Mouse (Mus musculus) ES-E14 (cell line): Measurements from ENCODE around the gene Cbfa2t3.
"Not testable (repeated sequence)": the region's sequence is repeated elsewhere in the genome, so short reads cannot be mapped to it uniquely, and the experiment has no call there.

Source experiments
- CHD2 ChIP-seq: IDR thresholded peaks from 2 replicates; pipeline ENCODE4 v1.6.1; 2014; ENCODE audit warnings: mild to moderate bottlenecking, low read depth, low read length, inconsistent platforms
- HCFC1 ChIP-seq: IDR thresholded peaks from 2 replicates; pipeline ENCODE4 v1.6.1; 2012; ENCODE audit warnings: low read length, inconsistent platforms, borderline replicate concordance; ENCODE audit not compliant: insufficient read depth
- MAFK ChIP-seq: IDR thresholded peaks from 2 replicates; pipeline ENCODE4 v1.6.1; 2014; ENCODE audit warnings: mild to moderate bottlenecking, low read depth, low read length, inconsistent platforms; ENCODE audit not compliant: insufficient read depth
- ZC3H11A ChIP-seq: IDR thresholded peaks from 2 replicates; pipeline ENCODE4 v1.6.1; 2012; ENCODE audit warnings: low read depth, mild to moderate bottlenecking, inconsistent platforms, low read length, borderline replicate concordance
- ZNF384 ChIP-seq: IDR thresholded peaks from 2 replicates; pipeline ENCODE4 v1.6.1; 2012; ENCODE audit warnings: low read depth, low read length, inconsistent platforms

DNA sequence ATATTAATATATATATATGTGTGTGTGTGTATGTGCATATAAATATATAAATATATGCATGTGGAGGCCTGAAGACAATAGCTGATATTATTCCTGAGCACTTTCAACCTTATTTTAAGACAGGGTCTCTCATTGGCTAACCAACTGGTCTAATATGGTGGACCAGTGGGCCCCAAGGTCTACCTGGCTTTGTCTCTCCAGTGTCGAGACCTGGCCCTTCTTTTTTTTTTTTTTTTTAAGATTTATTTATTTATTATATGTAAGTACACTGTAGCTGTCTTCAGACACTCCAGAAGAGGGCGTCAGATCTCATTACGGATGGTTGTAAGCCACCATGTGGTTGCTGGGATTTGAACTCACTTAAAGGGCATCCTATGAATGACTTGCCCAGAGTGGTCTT, 66.8 kb downstream of the Cbfa2t3 start:
- TF ChIP-seq HCFC1, ZC3H11A, CHD2, MAFK: not testable (repeated sequence)
- TF ChIP-seq ZNF384, result 0 out of 2 replicates have a peak, but pooled peaks have one; percentile 50
